Mouse (Mus musculus): ENCODE results near the gene Samhd1. TPM values are rescaled to one million over a fixed set of nuclear protein-coding genes. Genes with fewer than 3 reads are reported as not detected.

Gene Samhd1
- polyA plus RNA-seq, 1 experiment from 2014 or later: 103 TPM

GRCm38 (mm10) chr2:157148417-157148816 lies 13.4 kb upstream of the Samhd1 start:
- WGBS: 88% methylated on average over 5 of the region's 5 CpGs
- H3K4me2 ChIP-seq (replicated peaks; ENCODE audit: low read depth, low read length): no peak overlapping the region
- H3K9ac ChIP-seq (replicated peaks; ENCODE audit: low read depth): no peak overlapping the region
- DNase-seq (ENCODE audit: low spot score) (no peak), ATAC-seq (no peak)
- no peaks in the 10 kb centered on the region for H3K27me3 ChIP-seq (replicated peaks; ENCODE audit: insufficient read depth, low read length)
- no peak overlapping the region for H3K4me3 ChIP-seq (ENCODE audit: low read depth, low read length)
- no peak overlapping the region for H3K27ac ChIP-seq (ENCODE audit: low read length)
- TF ChIP-seq EP300 (IDR thresholded peaks at IDR 0.05) (no peak), CTCF (IDR thresholded peaks at IDR 0.05) (no peak)
- no peaks in the 10 kb centered on the region for H3K4me1 ChIP-seq (ENCODE audit: insufficient read depth, low read depth, low read length)
- H3K9me3 ChIP-seq (ENCODE audit: low read length): no peaks in the 10 kb centered on the region
- no peaks in the 10 kb centered on the region; the same call in 1 of the 2 replicates for H3K36me3 ChIP-seq (ENCODE audit: insufficient read depth, low read length)

DNA sequence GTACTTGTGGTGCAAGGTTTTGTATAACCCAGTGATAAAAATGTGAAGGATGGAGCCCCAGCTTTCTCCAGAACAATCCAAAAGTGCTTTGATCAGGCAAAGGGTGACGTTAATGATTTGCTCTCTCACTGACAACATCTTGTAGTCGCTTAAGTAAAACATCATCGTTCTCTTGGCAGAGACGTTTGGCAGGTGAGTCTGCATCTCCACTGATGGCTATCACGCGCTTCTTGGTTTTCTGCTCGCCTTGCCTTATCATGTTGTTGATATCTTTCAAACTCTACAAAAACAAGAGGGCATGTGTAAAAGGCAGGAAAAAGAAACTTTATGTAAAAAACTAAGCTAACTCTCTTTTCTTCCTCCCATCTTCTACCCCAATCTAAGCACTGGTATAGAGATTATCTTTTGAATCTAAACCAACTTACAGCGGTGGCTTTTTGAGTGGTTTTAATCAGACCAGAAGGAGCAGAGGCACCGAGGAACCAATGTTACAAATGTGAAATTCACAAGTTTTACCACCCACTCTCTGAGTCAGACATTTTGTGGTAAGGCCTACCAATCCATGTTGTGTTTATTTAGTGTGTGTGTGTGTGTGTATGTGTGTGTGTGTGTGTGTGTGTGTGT lies 12.4 kb upstream of the Samhd1 start:
- Histone ChIP-seq H3K4me1 (ENCODE audit: insufficient read depth, low read depth, low read length) (no peaks in the 10 kb centered on the region), H3K9ac (replicated peaks; ENCODE audit: low read depth) (no peak overlapping the region), H3K9me3 (ENCODE audit: low read length) (no peaks in the 10 kb centered on the region), H3K4me3 (ENCODE audit: low read depth, low read length) (no peak overlapping the region), H3K4me2 (replicated peaks; ENCODE audit: low read depth, low read length) (no peak overlapping the region), H3K27ac (ENCODE audit: low read length) (no peak overlapping the region), H3K27me3 (replicated peaks; ENCODE audit: insufficient read depth, low read length) (no peaks in the 10 kb centered on the region), H3K36me3 (ENCODE audit: insufficient read depth, low read length) (no peaks in the 10 kb centered on the region; the same call in 1 of the 2 replicates)
- DNase-seq (ENCODE audit: low spot score): no peak
- 66% methylated on average over 9 of the region's 9 CpGs for WGBS
- no peak for ATAC-seq
- TF ChIP-seq CTCF (IDR thresholded peaks at IDR 0.05): no peak
- TF ChIP-seq EP300 (IDR thresholded peaks at IDR 0.05): no peak

DNA sequence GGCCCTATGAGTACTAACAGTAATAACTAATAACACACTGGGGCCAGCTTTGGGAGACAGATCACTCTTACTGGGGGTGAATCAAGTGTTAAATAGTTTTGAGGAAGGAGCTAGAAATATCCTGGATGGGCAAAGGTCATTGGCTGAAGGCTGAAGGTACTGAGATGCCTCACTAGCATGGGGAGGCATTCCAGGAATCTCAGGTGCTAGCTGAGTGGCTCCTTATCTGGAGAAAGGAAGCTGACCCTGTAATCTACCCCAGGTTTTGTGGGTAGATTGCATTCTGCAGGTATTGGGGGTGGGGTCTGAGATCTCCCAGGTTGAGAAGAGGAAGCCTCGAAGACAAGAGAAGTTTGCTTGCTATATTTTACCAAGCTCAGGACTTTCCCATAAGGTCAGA lies 10.1 kb upstream of the Samhd1 start:
- Histone ChIP-seq H3K4me2 (replicated peaks; ENCODE audit: low read depth, low read length) (no peak overlapping the region), H3K9ac (replicated peaks; ENCODE audit: low read depth) (no peak overlapping the region), H3K9me3 (ENCODE audit: low read length) (no peaks in the 10 kb centered on the region; the same call in 1 of the 2 replicates), H3K27me3 (replicated peaks; ENCODE audit: insufficient read depth, low read length) (no peaks in the 10 kb centered on the region), H3K36me3 (ENCODE audit: insufficient read depth, low read length) (no peaks in the 10 kb centered on the region; the same call in 1 of the 2 replicates), H3K27ac (ENCODE audit: low read length) (peak overlapping the region; percentile 40; the same call in 1 of the 2 replicates), H3K4me3 (ENCODE audit: low read depth, low read length) (no peak overlapping the region), H3K4me1 (ENCODE audit: insufficient read depth, low read depth, low read length) (no peaks in the 10 kb centered on the region)
- WGBS: 39% methylated on average over 1 of the region's 1 CpGs
- ATAC-seq (peak; percentile 73), DNase-seq (ENCODE audit: low spot score) (no peak)
- no peak for TF ChIP-seq CTCF (IDR thresholded peaks at IDR 0.05)
- TF ChIP-seq EP300 (IDR thresholded peaks at IDR 0.05): peak; percentile 79

GRCm38 (mm10) chr2:157144132-157144531 lies 9.1 kb upstream of the Samhd1 start:
- Histone ChIP-seq H3K9ac (replicated peaks; ENCODE audit: low read depth) (no peak overlapping the region), H3K36me3 (ENCODE audit: insufficient read depth, low read length) (no peaks in the 10 kb centered on the region; the same call in 1 of the 2 replicates), H3K4me1 (ENCODE audit: insufficient read depth, low read depth, low read length) (no peaks in the 10 kb centered on the region), H3K27ac (ENCODE audit: low read length) (no peak overlapping the region), H3K4me3 (ENCODE audit: low read depth, low read length) (no peak overlapping the region), H3K9me3 (ENCODE audit: low read length) (no peaks in the 10 kb centered on the region; the same call in 1 of the 2 replicates), H3K27me3 (replicated peaks; ENCODE audit: insufficient read depth, low read length) (no peaks in the 10 kb centered on the region), H3K4me2 (replicated peaks; ENCODE audit: low read depth, low read length) (no peak overlapping the region)
- no peak for ATAC-seq
- TF ChIP-seq EP300 (IDR thresholded peaks at IDR 0.05) (no peak), CTCF (IDR thresholded peaks at IDR 0.05) (no peak)
- DNase-seq (ENCODE audit: low spot score): no peak
- 73% methylated on average over 5 of the region's 5 CpGs for WGBS

DNA sequence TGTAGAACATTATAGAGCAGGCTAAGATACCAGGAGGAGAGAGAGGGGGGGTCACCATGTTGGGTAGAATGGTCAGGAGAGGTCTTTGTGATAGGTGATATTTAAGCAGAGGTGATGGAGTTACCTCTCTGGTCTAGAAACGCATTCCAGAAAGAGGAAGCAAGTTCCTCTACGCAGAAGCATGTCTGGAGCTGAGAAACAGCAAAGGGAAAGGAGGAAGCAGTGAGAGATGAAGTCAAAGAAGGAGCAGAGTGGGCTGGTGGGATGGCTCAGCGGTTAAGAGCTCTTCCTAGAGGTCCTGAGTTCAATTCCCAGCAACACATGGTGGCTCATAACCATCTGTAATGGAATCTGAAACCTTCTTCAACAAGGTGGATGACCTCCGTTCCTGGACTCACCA lies 6.9 kb upstream of the Samhd1 start:
- ATAC-seq (no peak), DNase-seq (ENCODE audit: low spot score) (no peak)
- H3K27me3 ChIP-seq (replicated peaks; ENCODE audit: insufficient read depth, low read length): no peaks in the 10 kb centered on the region
- H3K9ac ChIP-seq (replicated peaks; ENCODE audit: low read depth): no peak overlapping the region
- no peak for TF ChIP-seq CTCF (IDR thresholded peaks at IDR 0.05)
- TF ChIP-seq EP300 (IDR thresholded peaks at IDR 0.05): no peak
- WGBS: 76% methylated on average over 4 of the region's 4 CpGs
- no peak overlapping the region for H3K4me2 ChIP-seq (replicated peaks; ENCODE audit: low read depth, low read length)
- H3K4me3 ChIP-seq (ENCODE audit: low read depth, low read length): no peak overlapping the region
- no peak overlapping the region for H3K27ac ChIP-seq (ENCODE audit: low read length)
- no peaks in the 10 kb centered on the region for H3K36me3 ChIP-seq (ENCODE audit: insufficient read depth, low read length)
- no peaks in the 10 kb centered on the region; the same call in 1 of the 2 replicates for H3K9me3 ChIP-seq (ENCODE audit: low read length)
- H3K4me1 ChIP-seq (ENCODE audit: insufficient read depth, low read depth, low read length): no peaks in the 10 kb centered on the region

GRCm38 (mm10) chr2:157139251-157139802 lies 4.3 kb upstream of the Samhd1 start:
- Histone ChIP-seq H3K27ac (ENCODE audit: low read length) (no peak overlapping the region), H3K4me2 (replicated peaks; ENCODE audit: low read depth, low read length) (no peak overlapping the region), H3K9me3 (ENCODE audit: low read length) (no peaks in the 10 kb centered on the region; the same call in 1 of the 2 replicates), H3K9ac (replicated peaks; ENCODE audit: low read depth) (no peak overlapping the region), H3K36me3 (ENCODE audit: insufficient read depth, low read length) (no peaks in the 10 kb centered on the region), H3K4me3 (ENCODE audit: low read depth, low read length) (no peak overlapping the region), H3K27me3 (replicated peaks; ENCODE audit: insufficient read depth, low read length) (no peaks in the 10 kb centered on the region), H3K4me1 (ENCODE audit: insufficient read depth, low read depth, low read length) (no peaks in the 10 kb centered on the region; the same call in 1 of the 2 replicates)
- WGBS: 89% methylated on average over 5 of the region's 5 CpGs
- no peak for DNase-seq (ENCODE audit: low spot score)
- ATAC-seq: no peak
- TF ChIP-seq CTCF (IDR thresholded peaks at IDR 0.05) (no peak), EP300 (IDR thresholded peaks at IDR 0.05) (no peak)

All from lung, postnatal 0 days (tissue).